Mouse (Mus musculus): Measurements from ENCODE around the gene Mrc1.

DNA sequence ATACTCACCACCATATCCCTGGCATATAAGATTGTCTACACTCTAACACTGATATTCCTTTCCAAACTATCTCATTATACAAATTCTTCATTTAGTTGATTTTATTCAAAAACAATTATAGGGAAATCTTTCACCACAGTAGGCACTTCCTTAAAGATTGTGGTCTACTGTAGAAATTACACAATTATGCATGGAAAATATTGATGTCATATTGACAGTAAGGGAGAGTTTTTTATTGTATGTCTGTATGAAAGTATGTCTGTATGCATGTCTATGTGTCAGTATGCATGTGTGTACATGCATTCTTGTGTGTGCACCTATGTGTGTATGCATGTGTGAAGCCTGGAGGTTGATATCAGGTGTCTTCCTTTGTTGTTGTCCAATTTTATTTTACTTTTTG is 44.8 kb upstream of the Mrc1 start:
- no peak for TF ChIP-seq CTCF (IDR thresholded peaks at IDR 0.05; ENCODE audit: borderline replicate concordance, insufficient read depth, low read depth, low read length)
- no peak for TF ChIP-seq POLR2A (IDR thresholded peaks at IDR 0.05; ENCODE audit: borderline replicate concordance, insufficient read depth, low read length)

Measured in cerebellum, adult 2 months (tissue).